Mouse (Mus musculus) limb, embryonic 15.5 days (tissue): ENCODE results near the gene Mgat5b. TPM values are rescaled to one million over a fixed set of nuclear protein-coding genes. Genes with fewer than 3 reads are reported as not detected.
"Not testable (repeated sequence)": the region's sequence is repeated elsewhere in the genome, so short reads cannot be mapped to it uniquely, and the experiment has no call there.

Experiments used
- ATAC-seq: fragments of 200-750 bp; cut with Nextera tagmentation; 2 replicates; pipeline ENCODE4 v1.8.0; 2017; ENCODE audit warnings: low read depth, moderate TSS enrichment; ENCODE audit not compliant: insufficient number of reproducible peaks, low FRiP score, low TSS enrichment
- H3K27ac ChIP-seq: fragments of 300-500 bp; sonication (generic); 2 replicates; pipeline ENCODE4 v1.5.1; 2015; ENCODE audit warnings: moderate library complexity, mild to moderate bottlenecking, inconsistent platforms
- H3K27me3 ChIP-seq: fragments of 300-500 bp; sonication (generic); 2 replicates; pipeline ENCODE4 v1.6.1; 2015; ENCODE audit warnings: inconsistent platforms
- H3K36me3 ChIP-seq: fragments of 300-500 bp; sonication (generic); 2 replicates; pipeline ENCODE4 v1.6.1; 2015; ENCODE audit warnings: inconsistent platforms
- H3K4me1 ChIP-seq: fragments of 300-500 bp; sonication (generic); 2 replicates; pipeline ENCODE4 v1.6.1; 2015; ENCODE audit warnings: inconsistent platforms
- H3K4me2 ChIP-seq: fragments of 300-500 bp; sonication (generic); 2 replicates; pipeline ENCODE4 v1.6.1; 2015; ENCODE audit warnings: mild to moderate bottlenecking, inconsistent platforms
- H3K4me3 ChIP-seq: fragments of 300-500 bp; sonication (generic); 2 replicates; pipeline ENCODE4 v1.5.1; 2015; ENCODE audit warnings: mild to moderate bottlenecking, inconsistent platforms
- H3K9ac ChIP-seq: fragments of 300-500 bp; sonication (generic); 2 replicates; pipeline ENCODE4 v1.6.1; 2015; ENCODE audit warnings: inconsistent platforms
- H3K9me3 ChIP-seq: fragments of 300-500 bp; sonication (generic); 2 replicates; pipeline ENCODE4 v1.6.1; 2016; ENCODE audit warnings: inconsistent platforms
- WGBS: fragments of 180-500 bp; shearing (Covaris S2); methylation state at CpG from one replicate; pipeline ENCODE4 v1.1.7; 2015; 5-methylcytosine and 5-hydroxymethylcytosine counted together
- polyA plus RNA-seq: library from polyadenylated mRNA; unstranded; fragments of >200 nt; fragmentation: Nextera tagmentation; extraction: Ambion mirVana; gene quantifications from 2 replicates; pipeline ENCODE4 v1.2.1, GENCODE M21; 2015

Mgat5b gene
- polyA plus RNA-seq, 1 experiment from 2014 or later: 1.2 TPM

GRCm38 (mm10) chr11:116887136-116887535, 31.5 kb upstream of the Mgat5b start:
- H3K9me3 ChIP-seq: no peaks in the 10 kb centered on the region
- no peak for ATAC-seq
- no peak overlapping the region for H3K4me3 ChIP-seq
- no peak overlapping the region for H3K27ac ChIP-seq
- no peak overlapping the region for H3K4me2 ChIP-seq
- H3K9ac ChIP-seq: no peak overlapping the region
- WGBS: 52% methylated on average over 5 of the region's 5 CpGs
- no peaks in the 10 kb centered on the region for H3K36me3 ChIP-seq
- 0 out of 2 replicates have a peak, but pooled peaks cover 4% of the 10 kb centered on the region for H3K27me3 ChIP-seq
- peaks cover 9% of the 10 kb centered on the region; the same call in 1 of the 2 replicates for H3K4me1 ChIP-seq

GRCm38 (mm10) chr11:116893532-116894442, 24.9 kb upstream of the Mgat5b start:
- no peaks in the 10 kb centered on the region for H3K36me3 ChIP-seq
- H3K4me3 ChIP-seq: no peak overlapping the region
- ATAC-seq: no peak
- no peak overlapping the region for H3K27ac ChIP-seq
- no peak overlapping the region for H3K4me2 ChIP-seq
- WGBS: 42% methylated on average over 19 of the region's 19 CpGs
- no peaks in the 10 kb centered on the region for H3K27me3 ChIP-seq
- peaks cover 5% of the 10 kb centered on the region; the same call in 1 of the 2 replicates for H3K4me1 ChIP-seq
- H3K9me3 ChIP-seq: no peaks in the 10 kb centered on the region
- no peak overlapping the region for H3K9ac ChIP-seq

GRCm38 (mm10) chr11:116895402-116895801, 23.3 kb upstream of the Mgat5b start:
- no peaks in the 10 kb centered on the region for H3K27me3 ChIP-seq
- no peak for ATAC-seq
- WGBS: 73% methylated on average over 3 of the region's 3 CpGs
- H3K36me3 ChIP-seq: no peaks in the 10 kb centered on the region
- no peak overlapping the region for H3K9ac ChIP-seq
- H3K4me1 ChIP-seq: peaks cover 5% of the 10 kb centered on the region; the same call in 1 of the 2 replicates
- H3K9me3 ChIP-seq: no peaks in the 10 kb centered on the region
- no peak overlapping the region for H3K4me3 ChIP-seq
- H3K4me2 ChIP-seq: no peak overlapping the region
- no peak overlapping the region for H3K27ac ChIP-seq

- peaks cover 2% of the 10 kb centered on the region for H3K27me3 ChIP-seq
- 87% methylated on average over 12 of the region's 12 CpGs for WGBS
- ATAC-seq: no peak
These were observed 19.4 kb upstream of the Mgat5b start for GRCm38 (mm10) chr11:116899247-116899646.

GRCm38 (mm10) chr11:116902588-116902987, 16.1 kb upstream of the Mgat5b start:
- H3K4me3 ChIP-seq, H3K9me3 ChIP-seq, H3K36me3 ChIP-seq, H3K27ac ChIP-seq, H3K9ac ChIP-seq, ATAC-seq, H3K4me2 ChIP-seq: not testable (repeated sequence)
- peaks cover 18% of the 10 kb centered on the region for H3K27me3 ChIP-seq
- peaks cover 10% of the 10 kb centered on the region for H3K4me1 ChIP-seq
- WGBS: 88% methylated on average over 10 of the region's 10 CpGs

More at GRCm38 (mm10) chr11:116899247-116899646, 19.4 kb upstream of the Mgat5b start:
- Histone ChIP-seq H3K27ac (no peak overlapping the region), H3K4me1 (no peaks in the 10 kb centered on the region), H3K36me3 (no peaks in the 10 kb centered on the region), H3K9me3 (no peaks in the 10 kb centered on the region), H3K4me2 (no peak overlapping the region), H3K9ac (no peak overlapping the region), H3K4me3 (no peak overlapping the region)

- Histone ChIP-seq H3K36me3 (no peaks in the 10 kb centered on the region), H3K27ac (no peak overlapping the region), H3K4me2 (peak overlapping the region; percentile 48), H3K9me3 (no peaks in the 10 kb centered on the region), H3K4me1 (peaks cover 10% of the 10 kb centered on the region), H3K4me3 (peak overlapping the region; percentile 21), H3K9ac (no peak overlapping the region), H3K27me3 (peaks cover 18% of the 10 kb centered on the region)
- no peak; the same call in 1 of the 2 replicates for ATAC-seq
- 4% methylated on average over 23 of the region's 23 CpGs for WGBS
These were observed 12.8 kb upstream of the Mgat5b start for GRCm38 (mm10) chr11:116905741-116906456.

GRCm38 (mm10) chr11:116913573-116913972, 5.1 kb upstream of the Mgat5b start:
- Histone ChIP-seq H3K9me3 (no peaks in the 10 kb centered on the region), H3K36me3 (no peaks in the 10 kb centered on the region), H3K9ac (no peak overlapping the region), H3K4me3 (no peak overlapping the region), H3K4me2 (no peak overlapping the region), H3K27ac (no peak overlapping the region), H3K27me3 (peaks cover 30% of the 10 kb centered on the region), H3K4me1 (peaks cover 4% of the 10 kb centered on the region)
- WGBS: 50% methylated on average over 16 of the region's 16 CpGs
- ATAC-seq: no peak

GRCm38 (mm10) chr11:116914267-116914885, 4.3 kb upstream of the Mgat5b start:
- no peak for ATAC-seq
- no peak overlapping the region for H3K4me3 ChIP-seq
- H3K4me2 ChIP-seq: no peak overlapping the region
- no peaks in the 10 kb centered on the region for H3K9me3 ChIP-seq
- H3K36me3 ChIP-seq: no peaks in the 10 kb centered on the region
- H3K4me1 ChIP-seq: peaks cover 11% of the 10 kb centered on the region
- no peak overlapping the region for H3K9ac ChIP-seq
- 68% methylated on average over 5 of the region's 5 CpGs for WGBS
- no peak overlapping the region for H3K27ac ChIP-seq
- peaks cover 38% of the 10 kb centered on the region for H3K27me3 ChIP-seq

GRCm38 (mm10) chr11:116915241-116915640, 3.4 kb upstream of the Mgat5b start:
- Histone ChIP-seq H3K4me3 (no peak overlapping the region), H3K36me3 (no peaks in the 10 kb centered on the region), H3K27me3 (peaks cover 46% of the 10 kb centered on the region), H3K4me2 (no peak overlapping the region), H3K9me3 (no peaks in the 10 kb centered on the region), H3K4me1 (peaks cover 17% of the 10 kb centered on the region), H3K27ac (no peak overlapping the region), H3K9ac (no peak overlapping the region)
- ATAC-seq: no peak
- WGBS: 68% methylated on average over 3 of the region's 3 CpGs

GRCm38 (mm10) chr11:116917361-116917760, 1.3 kb upstream of the Mgat5b start:
- 30% methylated on average over 7 of the region's 7 CpGs for WGBS
- peaks cover 67% of the 10 kb centered on the region for H3K27me3 ChIP-seq
- no peaks in the 10 kb centered on the region for H3K36me3 ChIP-seq
- no peaks in the 10 kb centered on the region for H3K9me3 ChIP-seq
- H3K4me1 ChIP-seq: peaks cover 22% of the 10 kb centered on the region
- no peak overlapping the region for H3K9ac ChIP-seq
- H3K4me3 ChIP-seq: no peak overlapping the region
- H3K4me2 ChIP-seq: no peak overlapping the region
- no peak for ATAC-seq
- no peak overlapping the region for H3K27ac ChIP-seq

GRCm38 (mm10) chr11:116919186-116920020, 740 bp downstream of the Mgat5b start:
- ATAC-seq: no peak
- no peaks in the 10 kb centered on the region for H3K9me3 ChIP-seq
- WGBS: 2% methylated on average over 53 of the region's 58 CpGs
- peak overlapping the region; percentile 100 for H3K4me2 ChIP-seq
- H3K36me3 ChIP-seq: no peaks in the 10 kb centered on the region
- peak overlapping the region; percentile 60 for H3K4me3 ChIP-seq
- H3K27me3 ChIP-seq: peaks cover 71% of the 10 kb centered on the region
- no peak overlapping the region for H3K27ac ChIP-seq
- peak overlapping the region; percentile 58 for H3K9ac ChIP-seq
- H3K4me1 ChIP-seq: peaks cover 31% of the 10 kb centered on the region
